Comparison of ENCODE assay signal across 8 mouse cellular contexts in the genomic region with DNA sequence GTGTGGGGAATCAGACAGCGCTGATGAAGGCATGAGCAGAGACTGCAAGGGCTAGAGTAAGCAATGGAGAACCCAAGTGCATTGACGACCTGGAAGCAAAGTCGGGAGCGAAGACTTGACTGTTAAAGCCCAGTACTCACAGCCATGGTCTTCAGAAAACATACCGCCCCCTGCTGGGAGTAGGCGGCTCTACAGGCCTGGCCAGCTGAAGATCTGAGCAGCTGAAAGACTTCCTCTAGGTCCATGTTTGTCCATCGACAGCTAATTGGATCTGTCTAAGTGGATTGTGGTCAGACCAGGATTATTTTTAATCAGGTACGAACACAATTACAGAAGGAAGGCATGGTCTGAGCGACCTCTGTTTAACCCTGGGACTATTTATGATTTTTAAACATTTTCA.
DNase-seq lines count a peak whose midpoint lies in the region; ATAC-seq and TF ChIP-seq lines count a peak whose summit lies in the region.

No protein-coding gene starts in this region.

- no peaks in the 10 kb centered on the region for H3K27me3 ChIP-seq in cerebellum, adult 2 months (ENCODE audit: control insufficient read depth, insufficient read depth, low read length)

- no peak for TF ChIP-seq POLR2A in cerebellum, adult 2 months (IDR thresholded peaks at IDR 0.05; ENCODE audit: borderline replicate concordance, insufficient read depth, low read length)

- ATAC-seq in frontal cortex, adult (ENCODE audit: low TSS enrichment), result no peak

- DNase-seq in cerebellum, adult 2 months, result peak in 1 of 2 experiments; percentile 3
- DNase-seq in cerebellum, adult 11-12 months, result no peak
- peak in 1 of 2 experiments; percentile 37 for DNase-seq in left cerebral cortex, adult 2 months (ENCODE audit: extremely low spot score in 1 of 2, low spot score in 2 of 2)
- no peak for DNase-seq in left cerebral cortex, postnatal 25 days (ENCODE audit: low spot score in 2 of 2)
- DNase-seq in adrenal gland, postnatal 14 days, result peak; percentile 57
- peak; percentile 32 for DNase-seq in left cerebral cortex, postnatal 4 days
- no peak for DNase-seq in urinary bladder, postnatal 10 days (ENCODE audit: low spot score)

- TF ChIP-seq CTCF in cerebellum, adult 2 months (IDR thresholded peaks at IDR 0.05; ENCODE audit: borderline replicate concordance, insufficient read depth, low read depth, low read length), result peak; percentile 20; the same call in 1 of the 2 replicates
- TF ChIP-seq CTCF in left cerebral cortex, adult 2 months (IDR thresholded peaks at IDR 0.05), result peak; percentile 62

- H3K4me1 ChIP-seq in cerebellum, adult 2 months (ENCODE audit: control insufficient read depth, insufficient read depth, low read length), result no peaks in the 10 kb centered on the region

- H3K4me3 ChIP-seq in cerebellum, adult 2 months (replicated peaks; ENCODE audit: insufficient read depth, low read depth, low read length), result no peak overlapping the region
- H3K4me3 ChIP-seq in left cerebral cortex, adult 2 months, result no peak overlapping the region

- no peak overlapping the region for H3K27ac ChIP-seq in cerebellum, adult 2 months (ENCODE audit: insufficient read depth, low read length)
- no peak overlapping the region for H3K27ac ChIP-seq in left cerebral cortex, adult 2 months

- 76% methylated on average over 9 of the region's 9 CpGs for WGBS in cerebellum, adult 2 months

- intact Hi-C loops in left cerebral cortex, adult 2 months (cut with DNase I), result loop anchor here (10.0 kb wide), 2 partner anchors 410 to 700 kb away; no protein-coding TSS in a partner anchor
- intact Hi-C loops in left cerebral cortex, postnatal 25 days (cut with DNase I), result loop anchor here (5.0 to 10.0 kb wide), 3 partner anchors 137 to 710 kb away; no protein-coding TSS in a partner anchor
- intact Hi-C loops in left cerebral cortex, postnatal 4 days (cut with DNase I), result loop anchor here (5.0 kb wide), 1 partner anchor 1038 kb away; no protein-coding TSS in a partner anchor

Comparison
In these comparisons a context has a peak if more than half of its experiments do, and no peak if none do; other contexts are left out.
1. DNase-seq: peak in adrenal gland, postnatal 14 days (single experiment) and left cerebral cortex, postnatal 4 days (single experiment); none in cerebellum, adult 11-12 months (single experiment), left cerebral cortex, postnatal 25 days (0 of 2) and urinary bladder, postnatal 10 days (single experiment).